Mouse (Mus musculus) natural killer cell, adult 2 months (primary cell): Measurements from ENCODE around the gene 5330417C22Rik.

Source experiments
- DNase-seq, 2 experiments: peaks; one replicate each; pipeline ENCODE4 v3.0.0; 2022; ENCODE audit warnings: low spot score in 2 of 2

Gene 5330417C22Rik

GRCm38 (mm10) chr3:108466425-108466824, 69.9 kb downstream of the 5330417C22Rik start:
- DNase-seq = peak; percentile 19 to 50

- peak; percentile 46 to 62 for DNase-seq
These were observed 77.5 kb downstream of the 5330417C22Rik start for GRCm38 (mm10) chr3:108458866-108459265.

- DNase-seq = peak in 1 of 2 experiments; percentile 4
These were observed 78.0 kb downstream of the 5330417C22Rik start for GRCm38 (mm10) chr3:108458380-108458779.

GRCm38 (mm10) chr3:108454172-108454571, 82.2 kb downstream of the 5330417C22Rik start:
- no peak for DNase-seq

- DNase-seq = no peak
These were observed 84.4 kb downstream of the 5330417C22Rik start for GRCm38 (mm10) chr3:108451969-108452368.

- no peak for DNase-seq
These were observed 91.0 kb downstream of the 5330417C22Rik start for GRCm38 (mm10) chr3:108445366-108445705.

GRCm38 (mm10) chr3:108444698-108445365, 91.5 kb downstream of the 5330417C22Rik start, which contains the start of gene Sars:
TSS of gene Sars (minus strand) at chr3:108445209.
- peak; percentile 86 to 88 for DNase-seq

GRCm38 (mm10) chr3:108444029-108444428, 92.3 kb downstream of the 5330417C22Rik start:
- DNase-seq = peak; percentile 63 to 71

GRCm38 (mm10) chr3:108436380-108436714, 100.0 kb downstream of the 5330417C22Rik start:
- no peak for DNase-seq

- DNase-seq = no peak
These were observed 100.5 kb downstream of the 5330417C22Rik start for GRCm38 (mm10) chr3:108435701-108436379.

- no peak for DNase-seq
These were observed 102.3 kb downstream of the 5330417C22Rik start for GRCm38 (mm10) chr3:108433881-108434495.

- DNase-seq = no peak
These were observed 103.0 kb downstream of the 5330417C22Rik start for GRCm38 (mm10) chr3:108433188-108433880.

GRCm38 (mm10) chr3:108432542-108433187, 103.7 kb downstream of the 5330417C22Rik start:
- DNase-seq = no peak

GRCm38 (mm10) chr3:108425624-108426018, 110.7 kb downstream of the 5330417C22Rik start:
- DNase-seq = no peak

- DNase-seq = no peak
These were observed 111.3 kb downstream of the 5330417C22Rik start for GRCm38 (mm10) chr3:108424944-108425623.

- no peak for DNase-seq
These were observed 112.2 kb downstream of the 5330417C22Rik start for GRCm38 (mm10) chr3:108423844-108424801.

- DNase-seq = no peak
These were observed 113.3 kb downstream of the 5330417C22Rik start for GRCm38 (mm10) chr3:108423006-108423405.

GRCm38 (mm10) chr3:108415831-108416223, 120.5 kb downstream of the 5330417C22Rik start:
- DNase-seq = peak in 1 of 2 experiments; percentile 55

- no peak for DNase-seq
These were observed 121.2 kb downstream of the 5330417C22Rik start, which contains the start of gene Celsr2 for GRCm38 (mm10) chr3:108414857-108415830. TSS of gene Celsr2 (minus strand) at chr3:108415552.
